Mouse (Mus musculus): ENCODE measurements at regions not wholly inside any gene's neighbourhood (a gene's known extent, or its start where the extent isn't known, plus 50 kb on each side); places are given as distances from the start of the nearest gene placed in this dataset.

DNA sequence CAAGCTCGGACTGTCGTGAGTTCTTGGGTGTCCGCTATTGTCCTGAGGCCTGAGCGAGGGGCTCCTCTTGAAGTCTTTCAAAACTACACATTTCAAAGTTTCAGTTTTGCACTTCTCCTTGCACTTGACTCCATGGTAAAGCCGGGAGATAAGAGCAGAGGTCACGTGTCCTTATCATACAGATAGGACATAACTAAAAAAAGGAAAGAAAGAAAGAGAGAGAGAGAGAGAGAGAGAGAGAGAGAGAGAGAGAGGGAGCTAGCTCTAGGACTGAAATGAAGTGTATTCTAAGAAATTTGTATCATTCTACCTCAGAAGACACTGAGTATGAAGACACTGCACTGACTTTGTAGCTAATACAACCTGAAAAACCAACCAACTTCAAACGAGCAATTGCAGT, 114.8 kb upstream of the Spred2 start:
- TF ChIP-seq CTCF (IDR thresholded peaks at IDR 0.05; ENCODE audit: low read depth) = no peak
- TF ChIP-seq EP300 (IDR thresholded peaks at IDR 0.05; ENCODE audit: low read depth) = no peak
